8 mouse cellular contexts compared by ENCODE assay signal in the genomic region with DNA sequence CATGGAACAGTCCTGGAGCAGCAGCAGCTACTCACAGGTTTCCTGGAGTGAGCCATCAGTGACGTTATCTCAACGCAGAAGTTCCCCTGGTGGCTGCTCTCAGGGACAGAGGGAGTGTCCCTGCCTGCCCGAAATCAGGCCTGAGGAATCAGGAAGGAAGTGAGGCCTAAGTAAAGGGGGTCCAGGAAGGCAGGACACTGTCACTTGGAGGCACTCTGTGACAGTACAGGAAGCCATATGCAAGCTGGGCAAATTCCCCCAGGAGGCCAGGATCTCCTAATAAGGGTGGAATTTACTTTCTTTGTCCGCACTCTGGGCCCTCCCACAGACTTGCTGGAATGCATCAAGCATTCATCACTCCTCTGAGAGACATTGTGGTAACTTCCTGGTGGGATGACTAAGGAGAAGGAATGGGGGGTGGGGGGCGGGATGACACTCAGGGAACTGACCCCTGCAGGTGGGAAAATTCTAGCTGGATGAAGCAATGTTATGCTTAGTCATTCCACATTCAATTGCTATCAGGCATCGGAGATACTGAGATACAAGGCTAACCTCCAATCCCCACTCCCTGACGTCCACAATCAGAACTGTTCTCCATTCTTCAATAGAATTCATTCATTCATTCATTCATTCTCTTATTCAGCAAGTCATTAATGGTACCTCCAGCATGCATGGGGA.
DNase-seq lines count a peak whose midpoint lies in the region; ATAC-seq and TF ChIP-seq lines count a peak whose summit lies in the region.

No protein-coding gene starts in this region.

- no peak for TF ChIP-seq POLR2A in bone marrow macrophage, adult 2 months (IDR thresholded peaks at IDR 0.05; ENCODE audit: borderline replicate concordance, low read depth, low read length)

- H3K9ac ChIP-seq in heart, embryonic 13.5 days: peak overlapping the region; percentile 24; the same call in 1 of the 2 replicates
- H3K9ac ChIP-seq in kidney, embryonic 16.5 days (replicated peaks; ENCODE audit: low read length): peak overlapping the region; percentile 24; the same call in 1 of the 2 replicates

- H3K27ac ChIP-seq in bone marrow macrophage, adult 2 months (ENCODE audit: insufficient read depth, low read depth, low read length): peak overlapping the region; percentile 50
- H3K27ac ChIP-seq in heart, embryonic 13.5 days (replicated peaks): peak overlapping the region; percentile 81
- H3K27ac ChIP-seq in kidney, embryonic 16.5 days (ENCODE audit: low read length): peak overlapping the region; percentile 89

- peak; percentile 93 for DNase-seq in ES-CJ7 (ENCODE audit: low read depth, low spot score)
- peak; percentile 77 for DNase-seq in lung, postnatal 36 days
- DNase-seq in left cerebral cortex, adult 8-10 months (ENCODE audit: low spot score in 2 of 2): no peak
- no peak for DNase-seq in urinary bladder, adult 2 months (ENCODE audit: low spot score)
- DNase-seq in frontal cortex, postnatal 25 days (ENCODE audit: low spot score in 2 of 2): no peak

- TF ChIP-seq CTCF in bone marrow macrophage, adult 2 months (IDR thresholded peaks at IDR 0.05; ENCODE audit: low read depth, low read length): no peak

- 12% methylated on average over 7 of the region's 7 CpGs for WGBS in heart, embryonic 13.5 days
- WGBS in kidney, embryonic 16.5 days: 20% methylated on average over 7 of the region's 7 CpGs

- H3K4me3 ChIP-seq in bone marrow macrophage, adult 2 months (ENCODE audit: insufficient read depth, low read length): no peak overlapping the region
- H3K4me3 ChIP-seq in heart, embryonic 13.5 days: no peak overlapping the region
- H3K4me3 ChIP-seq in kidney, embryonic 16.5 days (ENCODE audit: low read length): no peak overlapping the region

- H3K4me2 ChIP-seq in heart, embryonic 13.5 days: peak overlapping the region; percentile 14; the same call in 1 of the 2 replicates
- H3K4me2 ChIP-seq in kidney, embryonic 16.5 days (replicated peaks; ENCODE audit: low read depth, low read length): no peak overlapping the region

- no peaks in the 10 kb centered on the region for H3K9me3 ChIP-seq in heart, embryonic 13.5 days
- H3K9me3 ChIP-seq in kidney, embryonic 16.5 days (ENCODE audit: low read length): no peaks in the 10 kb centered on the region

- ATAC-seq in heart, embryonic 13.5 days (ENCODE audit: extremely low read depth, insufficient number of reproducible peaks, low FRiP score, low TSS enrichment): peak; percentile 72
- peak; percentile 77 for ATAC-seq in kidney, embryonic 16.5 days (ENCODE audit: low FRiP score, low TSS enrichment)

- peaks cover 29% of the 10 kb centered on the region for H3K4me1 ChIP-seq in bone marrow macrophage, adult 2 months (ENCODE audit: control insufficient read depth, insufficient read depth, low read length)
- peaks cover 55% of the 10 kb centered on the region for H3K4me1 ChIP-seq in heart, embryonic 13.5 days
- H3K4me1 ChIP-seq in kidney, embryonic 16.5 days (ENCODE audit: insufficient read depth, low read length): peaks cover 65% of the 10 kb centered on the region

- H3K36me3 ChIP-seq in heart, embryonic 13.5 days: peaks cover 4% of the 10 kb centered on the region; the same call in 1 of the 2 replicates
- H3K36me3 ChIP-seq in kidney, embryonic 16.5 days (ENCODE audit: insufficient read depth, low read length): no peaks in the 10 kb centered on the region

- H3K27me3 ChIP-seq in heart, embryonic 13.5 days (replicated peaks): no peaks in the 10 kb centered on the region
- H3K27me3 ChIP-seq in kidney, embryonic 16.5 days (ENCODE audit: insufficient read depth, low read length): no peaks in the 10 kb centered on the region

Comparison
In these comparisons a context has a peak if more than half of its experiments do, and no peak if none do; other contexts are left out.
1. DNase-seq: peak in ES-CJ7 (single experiment) and lung, postnatal 36 days (single experiment); none in left cerebral cortex, adult 8-10 months (0 of 2), urinary bladder, adult 2 months (single experiment) and frontal cortex, postnatal 25 days (0 of 2).
2. Peak in every context shown above with its lines, with median percentiles within 50 percentile points of each other: H3K27ac ChIP-seq.